Mouse (Mus musculus) spleen, postnatal 4 days (tissue): Measurements from ENCODE around the gene Sco1.
"Not testable (repeated sequence)": the region's sequence is repeated elsewhere in the genome, so short reads cannot be mapped to it uniquely, and the experiment has no call there.

Source experiments
- DNase-seq, 2 experiments: peaks; one replicate each; pipeline ENCODE4 v3.0.0; 2022; ENCODE audit warnings: low spot score in 2 of 2

Sco1 gene

DNA sequence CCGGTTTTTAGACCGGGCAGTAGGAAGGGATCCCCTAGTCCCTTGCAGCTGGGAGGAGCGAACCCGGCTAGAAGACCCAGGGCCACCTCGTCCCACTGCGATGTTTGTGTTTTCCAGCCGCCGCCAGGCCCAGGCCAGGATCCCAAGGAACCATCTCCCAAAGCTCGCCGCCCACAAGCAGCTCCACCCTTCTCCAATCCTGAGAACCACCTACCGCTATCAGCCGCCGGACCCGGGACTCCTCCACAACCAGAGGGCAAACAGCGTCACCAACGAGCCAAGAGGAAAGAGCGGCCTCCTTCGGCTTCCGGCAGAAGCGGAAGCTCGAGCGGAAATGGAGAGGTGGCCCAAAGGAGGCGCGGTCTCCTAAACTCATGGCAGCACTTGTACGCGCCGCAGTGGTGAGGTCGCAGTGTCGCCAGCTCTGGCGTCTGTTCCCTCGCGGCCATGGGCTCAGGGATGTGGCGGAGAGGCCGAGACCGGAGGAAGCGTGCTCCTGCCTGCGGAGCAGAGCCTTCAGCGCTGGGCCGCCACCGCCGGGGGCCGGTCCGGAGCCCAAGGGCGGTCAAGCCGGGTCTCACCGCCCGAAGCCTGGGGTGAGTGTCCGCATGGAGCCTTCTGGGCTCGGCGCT is at the start of gene Sco1, which contains the start of gene Adprm:
Gene Sco1 (plus strand): TSS at position 350 of the 632 bp plus-strand sequence.
Gene Adprm (minus strand): TSS at position 274 of the 632 bp plus-strand sequence.
- peak; percentile 87 to 93 for DNase-seq

DNA sequence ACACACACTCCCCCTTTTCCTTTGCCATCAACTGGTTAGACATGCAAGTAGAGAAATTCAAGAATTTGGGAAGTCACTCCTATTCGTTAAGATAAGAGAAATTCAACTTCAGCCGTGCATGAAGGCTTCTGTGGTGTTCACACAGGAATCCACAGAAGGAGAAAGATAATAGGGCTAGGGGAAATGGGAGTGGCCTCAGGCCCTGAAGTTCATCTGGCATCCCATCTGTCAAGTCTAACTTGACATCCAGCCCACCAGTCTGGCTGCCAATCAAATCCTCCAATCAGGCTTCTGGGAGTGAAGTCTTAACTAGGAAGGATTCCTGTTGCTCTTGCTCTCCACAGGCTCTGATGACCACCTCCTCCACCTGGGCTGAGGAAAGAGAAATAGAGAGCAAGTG is 49.6 kb upstream of the Sco1 start:
- no peak for DNase-seq

DNA sequence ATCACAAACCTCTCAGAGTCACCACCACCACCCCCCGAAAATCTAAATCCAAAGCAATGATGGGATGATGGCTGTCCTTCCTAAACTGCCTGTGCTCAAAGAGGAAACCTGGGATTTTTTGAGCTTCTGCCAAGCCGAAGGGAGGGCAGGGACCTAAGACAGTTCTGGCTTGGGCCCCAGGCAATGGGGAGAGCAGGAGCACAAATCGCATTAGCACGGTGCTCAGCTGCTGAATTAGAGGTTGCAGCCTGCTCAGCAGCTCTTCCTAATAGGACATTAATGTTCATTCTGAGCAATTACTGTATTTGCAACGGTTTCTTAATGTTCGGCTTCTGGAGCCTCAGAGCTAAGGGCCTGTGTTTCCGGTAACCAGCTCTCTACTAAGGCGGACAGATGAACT is 44.5 kb upstream of the Sco1 start:
- no peak for DNase-seq

DNA sequence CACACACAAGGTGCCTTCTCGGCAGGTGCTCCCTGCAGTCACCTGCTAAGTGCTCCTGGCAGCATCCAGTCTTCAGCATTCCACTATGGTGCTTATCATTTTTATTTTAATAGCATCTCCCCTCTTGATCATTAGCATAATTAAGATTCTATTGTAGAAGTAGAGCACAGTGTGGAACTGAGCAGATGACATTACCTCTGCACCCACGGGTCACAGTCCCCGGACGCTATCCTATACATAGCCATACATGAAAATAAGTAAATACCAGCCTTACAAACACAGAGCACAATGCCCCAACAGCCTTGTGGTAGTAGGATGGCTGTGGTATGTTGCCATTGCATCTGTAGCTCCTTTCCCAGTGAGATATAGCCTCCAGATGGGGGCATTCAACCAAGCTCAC is 43.9 kb upstream of the Sco1 start:
- DNase-seq: no peak

DNA sequence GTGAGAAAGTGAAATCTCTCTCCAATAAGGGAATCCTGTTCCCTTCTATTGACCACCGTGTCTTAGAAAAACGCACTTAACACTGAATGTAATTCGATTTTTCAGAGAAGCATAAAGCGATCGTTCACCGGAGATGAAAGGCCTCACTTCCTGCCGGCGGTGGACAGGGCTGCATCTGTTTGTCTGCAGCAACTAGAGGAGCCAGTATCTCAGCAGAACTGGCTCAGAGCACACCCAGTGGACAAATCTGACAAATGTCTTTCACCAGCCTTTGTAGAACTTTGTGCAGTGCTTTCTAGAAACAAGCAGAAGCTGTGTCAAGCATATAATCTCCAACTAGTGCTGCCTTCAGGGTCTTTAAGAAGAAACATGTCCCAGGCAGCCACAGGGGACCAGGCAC is 42.0 kb upstream of the Sco1 start:
- no peak for DNase-seq

DNA sequence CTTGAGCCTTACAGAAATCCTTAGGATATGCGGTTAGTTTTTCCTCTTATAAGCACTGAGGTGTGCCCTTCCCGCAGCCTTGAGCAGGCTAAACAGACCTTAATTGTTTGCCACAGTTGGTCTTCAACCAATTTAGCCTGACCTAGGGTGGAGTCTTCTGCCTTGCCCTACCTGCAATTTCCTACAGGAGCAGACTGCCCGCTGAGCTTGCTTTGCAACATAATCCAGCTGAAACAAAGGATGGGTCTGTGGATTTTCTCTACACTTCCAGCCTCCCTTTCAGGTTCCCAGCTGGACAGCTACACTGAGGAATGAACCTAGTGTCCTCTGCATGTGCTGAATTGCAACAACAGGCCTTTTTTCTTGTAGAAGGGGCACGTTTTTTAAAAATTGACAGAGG is 40.8 kb upstream of the Sco1 start:
- no peak for DNase-seq

DNA sequence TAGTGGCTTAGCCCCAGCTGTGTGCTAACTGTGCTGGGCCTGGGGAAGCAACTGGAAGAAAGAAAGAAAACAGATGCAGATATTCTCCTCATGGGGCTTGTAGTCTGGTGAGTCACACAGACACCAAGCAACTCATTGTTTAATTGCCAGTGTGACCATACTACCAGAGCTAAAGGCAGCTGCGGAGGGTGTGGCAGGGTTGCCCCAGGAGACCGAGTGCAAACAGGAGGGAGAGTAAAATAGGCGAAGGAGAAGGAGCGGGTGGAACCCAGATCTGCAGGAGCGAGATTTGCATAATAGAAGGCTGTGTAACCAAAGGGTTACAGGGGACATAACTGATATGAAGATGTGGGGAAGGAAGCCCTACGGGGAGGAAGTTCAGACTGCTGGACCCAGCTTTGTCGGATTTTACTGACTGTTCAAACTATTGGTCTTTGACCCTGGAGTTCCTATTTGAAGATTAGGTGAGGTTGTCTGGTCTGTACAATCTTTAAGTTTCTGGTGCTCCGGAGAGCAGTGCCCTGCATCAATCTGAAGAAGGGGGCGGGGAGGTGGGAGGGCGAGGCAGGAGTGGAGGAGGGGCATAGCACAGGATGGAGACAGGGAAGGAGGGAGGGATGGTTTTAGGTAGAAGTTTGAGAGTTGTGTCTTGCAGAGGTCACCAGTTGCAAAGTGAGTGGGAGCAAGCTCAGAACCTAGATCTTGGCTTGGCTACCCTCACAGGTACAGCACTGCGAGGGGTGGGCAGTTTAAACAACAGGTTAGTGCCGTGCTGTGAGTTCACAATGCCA is 34.5 kb upstream of the Sco1 start:
- no peak for DNase-seq

DNA sequence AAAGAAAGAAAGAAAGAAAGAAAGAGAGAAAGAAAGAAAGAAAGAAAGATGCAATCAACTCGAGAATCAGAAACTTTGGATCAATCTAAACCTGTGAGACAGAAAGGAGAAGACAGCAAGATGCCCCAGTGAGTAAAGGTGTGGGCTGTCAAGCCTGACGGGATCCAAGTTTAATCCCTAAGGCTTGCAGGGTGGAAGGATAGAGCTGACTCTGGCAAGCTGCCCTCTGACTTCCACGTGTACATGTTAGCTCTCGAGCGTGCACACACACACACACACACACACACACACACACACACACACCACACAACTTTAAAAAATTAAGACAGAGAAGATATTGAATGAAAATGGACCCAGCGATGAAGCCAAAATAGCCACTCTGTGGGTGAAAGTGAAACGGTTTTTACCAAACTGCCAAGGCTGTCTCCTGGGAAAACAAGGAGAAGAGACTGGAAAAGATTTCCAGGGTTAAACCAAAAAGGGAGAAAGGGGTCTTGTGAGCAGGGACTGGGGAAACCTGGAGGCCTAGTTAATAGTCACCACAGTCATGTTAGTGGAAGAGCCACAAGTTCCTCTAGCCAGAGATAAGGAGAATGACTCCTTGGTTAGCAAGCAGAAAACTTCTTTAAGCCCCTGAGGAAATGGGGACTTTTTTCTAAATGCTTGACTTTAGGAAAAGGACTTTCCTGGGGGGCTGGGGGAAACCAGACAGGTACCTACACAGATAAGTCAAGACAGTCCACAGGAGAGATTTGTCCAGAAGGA is 32.6 kb upstream of the Sco1 start:
- no peak for DNase-seq

DNA sequence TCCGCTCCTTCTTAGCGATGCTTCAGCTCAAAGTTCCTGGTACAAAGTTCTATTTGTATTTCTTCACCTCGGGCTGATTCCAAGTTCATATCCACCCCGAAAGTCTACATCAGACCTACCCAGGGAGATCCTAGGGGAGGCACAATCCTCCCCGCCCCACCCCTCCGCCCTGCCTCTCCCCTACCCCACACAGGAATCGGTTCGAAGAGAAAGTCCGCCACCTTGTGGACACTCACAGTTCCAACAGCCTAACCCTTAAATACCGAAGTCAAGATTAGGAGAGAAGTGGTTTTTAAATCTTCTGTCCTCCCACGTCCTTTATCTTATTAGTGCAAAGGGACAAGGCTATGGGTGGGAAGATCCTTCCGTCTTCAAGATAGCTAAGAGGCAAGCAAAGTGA is 31.5 kb upstream of the Sco1 start:
- peak; percentile 37 to 78 for DNase-seq

DNA sequence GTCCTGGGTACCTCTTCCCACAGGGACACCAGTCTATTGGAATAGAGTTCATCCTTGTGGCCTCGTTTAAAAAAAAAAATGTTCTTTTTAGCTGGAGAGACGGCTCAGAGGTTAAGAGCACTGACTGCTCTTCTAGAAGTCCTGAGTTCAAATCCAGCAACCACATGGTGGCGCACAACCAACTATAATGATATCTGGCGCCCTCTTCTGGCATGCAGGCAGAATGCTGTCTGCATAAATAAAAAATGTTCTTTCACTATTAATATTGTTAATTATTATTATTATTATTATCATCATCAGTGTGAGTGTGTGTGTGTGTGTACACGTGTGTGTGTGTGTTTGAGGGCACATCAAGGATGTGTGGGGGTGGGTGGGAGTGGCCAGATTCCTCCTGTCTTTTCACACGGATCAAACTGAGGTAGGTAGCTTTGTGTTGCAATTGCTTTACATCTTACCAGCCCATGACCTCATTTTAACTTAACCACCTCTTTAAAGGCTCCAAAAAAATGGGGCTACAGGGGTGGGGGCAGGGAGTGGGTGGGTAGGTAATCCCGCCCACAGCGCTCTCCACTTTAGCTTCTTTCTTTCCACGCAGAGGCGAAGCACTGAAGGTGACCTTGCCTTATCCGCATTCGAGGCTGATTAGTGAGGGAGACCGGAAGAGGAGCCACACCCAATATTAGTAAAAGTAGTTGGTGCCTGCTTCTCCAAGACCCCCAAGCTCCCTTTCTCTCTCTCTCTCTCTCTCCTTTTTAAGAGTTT is 29.9 kb upstream of the Sco1 start:
- DNase-seq: no peak

DNA sequence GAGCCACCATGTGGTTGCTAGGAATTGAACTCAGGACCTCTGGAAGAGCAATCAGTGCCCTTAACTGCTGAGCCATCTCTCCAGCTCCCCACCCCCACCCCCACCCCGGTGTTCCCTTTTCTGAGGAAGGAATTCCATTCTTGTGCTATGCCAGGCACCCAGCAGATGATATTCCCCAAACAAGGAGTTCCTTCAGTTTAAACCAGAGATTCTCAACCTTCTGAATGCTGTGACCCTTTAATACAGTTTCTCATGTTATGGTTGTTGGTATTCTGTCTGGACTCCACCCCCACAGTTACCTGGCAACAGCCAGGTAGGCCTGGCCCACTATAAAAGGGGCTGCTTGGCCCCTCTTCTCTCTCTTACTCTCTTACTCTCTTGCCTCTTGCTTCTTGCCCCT is 29.3 kb upstream of the Sco1 start:
- not testable (repeated sequence) for DNase-seq

DNA sequence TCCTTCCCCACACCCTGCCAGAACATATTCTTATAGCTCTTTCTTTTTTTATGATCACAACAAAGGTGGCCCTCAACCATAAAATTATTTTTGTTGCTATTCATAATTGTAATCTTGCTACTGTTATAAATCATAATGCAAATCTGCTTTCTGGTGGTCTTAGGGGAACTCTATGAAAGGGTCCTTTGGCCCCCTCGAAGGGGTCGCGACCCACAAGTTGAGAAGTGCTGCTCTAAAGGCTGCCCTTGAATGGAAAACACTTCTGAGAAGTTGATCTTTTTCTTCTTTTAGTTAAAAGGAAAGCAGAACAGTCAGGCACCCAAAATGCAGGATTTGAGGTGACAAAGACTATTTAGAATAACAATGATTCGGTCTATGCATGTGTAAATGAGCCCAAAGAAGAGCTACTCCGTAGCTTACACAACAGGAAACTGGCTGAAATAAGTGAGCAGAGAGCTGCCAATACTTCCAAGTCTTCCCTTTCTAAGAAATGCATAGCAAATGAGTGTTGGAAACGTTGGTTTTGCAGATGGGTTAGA is 28.6 kb upstream of the Sco1 start:
- DNase-seq: no peak

DNA sequence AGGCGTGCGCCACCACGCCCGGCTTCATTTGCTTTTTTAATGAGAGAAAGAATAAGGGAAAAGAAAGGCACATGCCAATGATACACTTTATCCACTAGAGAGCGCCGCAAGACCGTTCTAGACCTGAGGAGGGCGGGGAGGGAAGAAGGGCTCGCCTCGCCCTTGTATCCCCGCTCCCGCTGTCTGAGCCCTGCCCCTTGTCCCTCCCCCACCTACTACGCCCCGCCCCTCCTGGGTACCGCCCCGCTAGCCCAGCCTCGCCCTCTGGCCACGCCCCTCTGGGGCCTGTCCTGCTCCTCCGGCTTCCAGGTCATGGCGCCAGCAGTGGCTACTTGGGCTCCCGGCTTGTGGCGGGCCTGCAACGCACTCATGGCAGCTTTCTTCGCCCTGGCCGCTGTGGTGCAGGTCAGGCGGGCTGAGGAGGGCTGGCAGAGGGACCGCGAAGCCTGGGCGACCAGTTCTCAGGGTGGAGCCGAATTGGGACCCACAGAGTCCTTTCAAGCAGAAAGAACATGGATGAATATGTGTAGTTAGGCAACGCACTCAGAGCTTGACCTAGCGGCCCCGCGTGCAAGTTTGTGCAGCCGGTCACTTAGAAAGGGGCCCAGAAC is 27.5 kb upstream of the Sco1 start, which contains the start of gene Tmem220:
Gene Tmem220 (plus strand): TSS at position 288 of the 611 bp plus-strand sequence.
- peak; percentile 95 to 97 for DNase-seq

DNA sequence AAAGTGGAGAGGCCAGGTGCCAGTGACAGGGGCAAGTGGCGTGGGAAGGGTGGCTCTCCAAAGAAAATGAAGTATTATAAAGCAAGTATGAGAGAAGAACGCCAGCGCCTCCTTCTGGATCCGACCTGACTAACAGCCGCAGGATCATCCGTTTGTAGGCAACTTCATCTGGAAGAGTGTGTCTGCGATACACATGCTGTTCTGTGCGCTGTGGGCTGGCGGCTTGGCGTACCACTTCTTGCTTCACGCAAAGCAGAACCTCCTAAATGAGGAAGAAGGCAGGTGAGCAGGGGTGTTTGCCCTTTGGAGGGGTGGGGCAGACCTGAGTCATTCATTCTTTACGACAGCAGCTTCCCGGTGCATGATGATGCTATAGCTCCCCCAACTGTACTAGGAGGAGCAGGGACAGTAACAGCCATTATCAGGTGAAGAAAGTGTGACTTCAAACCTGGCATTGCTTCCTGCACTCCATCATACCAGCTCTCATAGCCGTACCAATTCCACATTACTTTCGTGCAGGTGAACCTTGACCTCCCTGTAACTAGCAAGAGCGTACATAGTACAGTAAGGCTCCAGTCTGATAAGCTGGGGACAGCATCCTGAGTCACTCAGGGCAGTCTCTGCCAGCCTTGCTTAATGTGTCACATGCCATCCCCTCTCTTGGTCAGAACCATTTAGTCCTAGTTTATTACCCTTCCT is 21.4 kb upstream of the Sco1 start:
- no peak for DNase-seq

DNA sequence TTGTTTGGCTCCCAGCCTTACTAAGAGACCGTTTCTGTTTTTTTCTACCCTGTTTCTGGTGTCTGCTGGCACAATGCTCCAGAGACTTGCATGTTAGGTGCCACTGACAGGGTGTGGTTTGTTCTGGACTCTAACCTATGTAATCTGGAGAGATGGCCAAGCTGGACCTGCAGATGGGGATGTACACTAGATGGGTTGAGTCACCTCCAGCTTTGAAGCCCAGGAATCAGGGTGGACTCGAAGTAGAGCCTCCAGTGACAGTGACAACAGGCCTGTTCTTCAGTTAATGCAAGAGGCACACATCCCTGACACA is 20.9 kb upstream of the Sco1 start:
- no peak for DNase-seq

DNA sequence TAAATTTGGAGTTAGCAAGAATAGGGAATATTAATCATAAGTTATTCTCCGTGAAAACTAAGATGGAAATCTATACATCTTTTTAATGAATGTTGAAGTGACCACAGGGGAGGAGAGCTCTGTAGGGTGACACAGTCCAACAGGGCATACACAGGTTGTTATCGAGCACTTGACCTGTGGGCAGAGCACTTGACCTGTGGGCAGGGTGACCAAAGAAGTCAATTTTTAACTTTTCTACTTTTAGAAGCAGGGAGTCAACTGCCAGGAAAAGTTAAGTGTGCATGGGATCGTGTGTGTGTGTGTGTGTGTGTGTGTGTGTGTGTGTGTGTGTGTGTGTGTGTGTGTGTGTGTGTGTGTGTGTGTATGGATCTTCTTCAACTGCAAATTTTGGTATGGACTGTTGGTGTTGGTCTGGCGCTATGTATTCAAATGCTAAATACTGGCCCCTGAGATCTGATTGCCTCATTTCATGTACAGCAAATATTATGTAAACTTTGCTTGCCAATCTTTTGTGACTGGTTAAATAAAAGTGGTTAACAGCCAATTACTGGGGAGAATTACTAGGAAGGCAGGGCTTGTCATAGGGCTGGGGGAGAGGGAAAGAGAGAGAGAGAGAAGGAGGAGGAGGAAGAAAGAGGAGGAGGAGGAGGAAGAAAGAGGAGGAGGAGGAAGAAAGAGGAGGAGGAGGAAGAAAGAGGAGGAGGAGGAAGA is 17.5 kb upstream of the Sco1 start:
- DNase-seq: no peak

DNA sequence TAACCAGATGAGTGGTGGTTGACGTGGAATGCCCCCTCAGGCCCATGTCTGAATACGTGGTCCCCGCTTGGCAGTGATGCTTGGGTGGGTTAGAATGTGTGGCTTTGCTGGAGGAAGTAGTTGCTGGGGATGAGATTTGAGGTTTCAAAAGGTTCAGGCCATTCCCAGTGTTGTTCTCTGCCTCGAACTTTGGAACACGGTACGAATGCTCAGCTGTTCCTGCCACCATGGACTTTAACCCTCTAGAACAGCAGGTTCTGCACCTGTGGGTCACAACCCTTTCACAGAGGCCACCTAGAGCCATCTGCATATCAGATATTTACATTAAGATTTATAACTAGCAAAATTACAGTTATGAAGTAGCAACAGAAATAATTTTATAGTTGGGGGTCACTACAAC is 16.2 kb upstream of the Sco1 start:
- DNase-seq: no peak

DNA sequence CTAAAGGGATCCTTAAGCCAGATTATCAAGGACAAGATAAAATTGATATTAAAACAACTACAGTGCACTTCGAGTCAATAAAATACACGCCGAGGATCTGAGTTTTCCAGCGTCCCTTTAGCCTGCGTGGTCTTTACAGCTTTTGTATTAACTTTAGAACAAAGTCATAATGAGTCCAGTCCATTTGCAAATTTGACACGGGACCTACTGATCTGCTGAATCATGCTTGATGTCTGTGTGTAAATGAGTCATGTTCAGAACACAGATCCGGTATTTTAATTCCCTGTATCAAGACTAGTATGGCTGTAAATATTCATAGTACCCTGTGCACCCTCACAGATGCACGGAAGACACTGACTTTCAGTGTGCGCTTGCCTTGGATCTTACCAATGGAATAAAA is 15.6 kb upstream of the Sco1 start:
- DNase-seq: no peak

DNA sequence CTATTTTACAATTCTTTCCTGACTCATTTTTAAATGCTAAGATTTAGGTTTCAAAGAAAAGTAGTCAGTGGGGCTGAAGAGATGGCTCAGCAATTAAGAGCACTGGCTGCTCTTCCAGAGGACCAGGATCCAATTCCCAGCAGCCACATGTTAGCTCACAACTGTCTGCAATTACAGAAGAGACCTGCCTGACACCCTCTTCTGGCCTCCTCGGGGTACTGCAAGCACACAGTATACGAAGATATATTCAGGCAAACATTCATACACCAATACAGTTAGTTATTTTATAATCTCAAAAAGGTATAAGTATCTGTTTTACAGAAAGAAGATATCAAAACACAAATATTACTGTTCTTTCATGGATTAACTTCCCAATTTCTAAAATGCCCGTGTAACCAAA is 12.7 kb upstream of the Sco1 start:
- no peak for DNase-seq

DNA sequence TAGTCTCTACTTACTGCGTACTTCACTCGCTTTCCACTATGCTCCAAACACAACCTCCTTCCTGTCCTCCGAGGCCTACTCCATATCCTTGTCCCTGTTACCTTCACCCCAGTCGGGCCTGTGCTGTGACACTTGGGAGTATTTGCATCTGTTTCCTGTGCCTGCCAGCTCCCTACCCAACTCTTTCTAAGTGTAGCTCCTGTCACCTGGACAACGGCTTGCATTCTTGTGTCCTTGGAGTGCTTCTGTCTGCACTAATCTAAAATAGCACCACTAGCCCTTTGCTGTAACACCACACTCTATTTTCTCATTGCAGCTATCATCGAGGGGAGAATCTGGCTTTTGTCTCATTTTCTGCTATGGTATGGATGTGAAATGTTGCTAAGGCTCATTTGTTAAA is 12.0 kb upstream of the Sco1 start:
- DNase-seq: no peak
